Mouse (Mus musculus) embryonic facial prominence, embryonic 14.5 days (tissue): ENCODE measurements at regions not wholly inside any gene's neighbourhood (a gene's known extent, or its start where the extent isn't known, plus 50 kb on each side); places are given as distances from the start of the nearest gene placed in this dataset.
A peak's percentile ranks its signal among the peaks of the same experiment; 100 is the strongest.
"Not testable (repeated sequence)": the region's sequence is repeated elsewhere in the genome, so short reads cannot be mapped to it uniquely, and the experiment has no call there.

Source experiments
- ATAC-seq: fragments of 200-750 bp; cut with Nextera tagmentation; 2 replicates; pipeline ENCODE4 v1.8.0; 2017; ENCODE audit warnings: low read depth, moderate number of reproducible peaks, moderate TSS enrichment
- DNase-seq: peaks from one replicate; pipeline ENCODE4 v3.0.0-alpha.2; 2015; ENCODE audit warnings: low spot score
- H3K27ac ChIP-seq: fragments of 300-500 bp; sonication (generic); replicated peaks from 2 replicates; pipeline ENCODE4 v1.5.1; 2014; ENCODE audit warnings: low read depth, mild to moderate bottlenecking, low read length, moderate library complexity
- H3K27me3 ChIP-seq: fragments of 300-500 bp; sonication (generic); replicated peaks from 2 replicates; pipeline ENCODE4 v1.6.1; 2014; ENCODE audit warnings: low read length; ENCODE audit not compliant: control insufficient read depth, insufficient read depth
- H3K36me3 ChIP-seq: fragments of 300-500 bp; sonication (generic); 2 replicates; pipeline ENCODE4 v1.6.1; 2014; ENCODE audit warnings: low read length, mixed read lengths; ENCODE audit not compliant: control insufficient read depth, insufficient read depth
- H3K4me1 ChIP-seq: fragments of 300-500 bp; sonication (generic); 2 replicates; pipeline ENCODE4 v1.6.1; 2014; ENCODE audit warnings: antibody characterized with exemption, low read length; ENCODE audit not compliant: control insufficient read depth, insufficient read depth
- H3K4me2 ChIP-seq: fragments of 300-500 bp; sonication (generic); 2 replicates; pipeline ENCODE4 v1.6.1; 2014; ENCODE audit warnings: low read depth, mild to moderate bottlenecking, low read length, moderate library complexity, mixed read lengths
- H3K4me3 ChIP-seq: fragments of 300-500 bp; sonication (generic); 2 replicates; pipeline ENCODE4 v1.5.1; 2014; ENCODE audit warnings: low read depth, mild to moderate bottlenecking, low read length
- H3K9ac ChIP-seq: fragments of 300-500 bp; sonication (generic); 2 replicates; pipeline ENCODE4 v1.6.1; 2014; ENCODE audit warnings: low read depth, mild to moderate bottlenecking, low read length, moderate library complexity, mixed read lengths
- H3K9me3 ChIP-seq: fragments of 300-500 bp; sonication (generic); 2 replicates; pipeline ENCODE4 v1.6.1; 2016; ENCODE audit warnings: low read length; ENCODE audit not compliant: control insufficient read depth
- WGBS: fragments of 180-500 bp; shearing (Covaris S2); extraction: QIAGEN DNeasy Blood & Tissue Kit; methylation state at CpG from one replicate; pipeline ENCODE4 v1.1.7; 2014; 5-methylcytosine and 5-hydroxymethylcytosine counted together

DNA sequence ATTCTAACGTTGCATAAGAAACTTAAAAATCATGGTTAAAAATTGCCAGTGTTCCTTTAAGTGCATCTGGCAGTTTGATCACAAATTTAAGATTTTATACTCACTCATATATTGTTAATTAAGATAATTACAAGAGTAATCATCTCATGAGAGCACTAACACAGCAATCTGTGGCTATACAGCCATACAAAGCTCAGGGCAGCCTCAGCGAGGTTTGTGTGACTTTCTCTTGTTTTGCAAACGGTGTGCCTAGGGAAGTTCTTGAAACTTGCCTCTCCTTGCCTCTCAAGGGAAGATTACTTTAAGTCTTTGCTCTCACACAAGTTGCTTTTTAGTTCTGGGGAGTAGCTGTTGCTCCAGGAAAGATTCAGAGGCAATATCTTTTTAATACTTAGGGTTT, 58.1 kb upstream of the Slc1a4 start:
- no peak overlapping the region for H3K27ac ChIP-seq
- no peaks in the 10 kb centered on the region for H3K27me3 ChIP-seq
- H3K9me3 ChIP-seq: peaks cover 14% of the 10 kb centered on the region
- ATAC-seq (no peak), DNase-seq (no peak)
- H3K9ac ChIP-seq: no peak overlapping the region
- 71% methylated on average over 3 of the region's 3 CpGs for WGBS
- H3K4me2 ChIP-seq: no peak overlapping the region
- no peaks in the 10 kb centered on the region for H3K4me1 ChIP-seq
- no peak overlapping the region for H3K4me3 ChIP-seq
- H3K36me3 ChIP-seq: no peaks in the 10 kb centered on the region

DNA sequence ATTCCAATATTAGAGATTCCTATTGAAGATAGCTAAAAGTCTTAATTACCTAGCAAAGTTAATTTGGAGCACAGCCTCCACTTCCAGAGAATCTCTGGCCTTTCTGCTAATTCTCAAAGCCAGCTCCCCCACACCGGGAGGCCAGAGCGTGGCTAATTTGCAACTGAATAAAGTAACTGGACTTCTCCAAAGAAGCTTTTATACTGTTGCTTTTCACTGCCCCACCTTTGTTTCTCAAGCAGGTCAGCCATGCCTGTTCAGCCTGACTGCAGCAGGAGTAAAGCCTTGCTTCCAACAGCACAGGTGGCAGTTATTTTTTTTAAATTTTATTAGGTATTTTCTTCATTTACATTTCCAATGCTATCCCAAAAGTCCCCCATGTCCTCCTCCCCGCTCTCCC, 60.8 kb upstream of the Slc1a4 start:
- not testable (repeated sequence) for ATAC-seq, H3K4me2 ChIP-seq, DNase-seq, H3K27me3 ChIP-seq, H3K9ac ChIP-seq, H3K4me1 ChIP-seq, H3K27ac ChIP-seq, H3K4me3 ChIP-seq, H3K36me3 ChIP-seq
- peaks cover 13% of the 10 kb centered on the region for H3K9me3 ChIP-seq
- 81% methylated on average over 3 of the region's 3 CpGs for WGBS

DNA sequence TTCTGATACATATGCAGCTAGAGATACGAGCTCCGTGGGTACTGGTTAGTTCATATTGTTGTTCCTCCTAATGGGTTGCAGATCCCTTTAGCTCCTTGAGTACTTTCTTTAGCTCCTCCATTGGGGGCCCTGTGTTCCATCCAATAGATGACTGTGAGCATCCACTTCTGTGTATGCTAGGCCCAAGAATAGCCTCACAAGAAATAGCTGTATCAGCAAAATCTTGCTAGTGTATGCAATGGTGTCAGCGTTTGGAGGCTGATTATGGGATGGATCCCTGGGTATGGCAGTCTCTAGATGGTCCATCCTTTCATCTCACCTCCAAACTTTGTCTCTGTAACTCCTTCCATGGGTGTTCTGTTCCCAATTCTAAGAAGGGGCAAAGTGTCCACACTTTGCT, 61.3 kb upstream of the Slc1a4 start:
- not testable (repeated sequence) for H3K9ac ChIP-seq, H3K36me3 ChIP-seq, H3K4me2 ChIP-seq, DNase-seq, H3K27me3 ChIP-seq, H3K4me1 ChIP-seq, H3K27ac ChIP-seq, H3K4me3 ChIP-seq, ATAC-seq
- peaks cover 11% of the 10 kb centered on the region for H3K9me3 ChIP-seq
- WGBS: 96% methylated on average over 3 of the region's 3 CpGs

DNA sequence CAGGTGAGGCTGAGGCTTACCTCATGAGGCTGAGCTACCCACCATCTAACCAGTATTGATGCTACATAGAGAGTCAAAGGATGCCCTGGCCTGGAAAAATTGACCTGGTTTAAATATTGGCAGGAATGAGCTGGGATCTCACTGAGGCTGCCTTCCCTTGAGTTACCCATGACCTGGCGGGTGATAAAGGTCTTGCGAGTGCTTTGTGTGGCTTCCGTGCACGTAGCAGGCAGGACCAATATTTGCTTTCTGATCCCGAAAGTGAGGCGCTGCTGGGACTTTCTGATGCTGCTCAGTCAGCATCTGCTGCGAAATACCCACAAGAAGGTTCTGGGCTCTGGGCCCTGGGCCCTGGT, 63.3 kb upstream of the Slc1a4 start:
- 92% methylated on average over 7 of the region's 7 CpGs for WGBS
- Histone ChIP-seq H3K27me3 (no peaks in the 10 kb centered on the region), H3K4me1 (peaks cover 4% of the 10 kb centered on the region; the same call in 1 of the 2 replicates), H3K4me2 (no peak overlapping the region), H3K36me3 (no peaks in the 10 kb centered on the region), H3K27ac (no peak overlapping the region), H3K4me3 (no peak overlapping the region), H3K9ac (no peak overlapping the region), H3K9me3 (peaks cover 9% of the 10 kb centered on the region)
- ATAC-seq (no peak), DNase-seq (no peak)

DNA sequence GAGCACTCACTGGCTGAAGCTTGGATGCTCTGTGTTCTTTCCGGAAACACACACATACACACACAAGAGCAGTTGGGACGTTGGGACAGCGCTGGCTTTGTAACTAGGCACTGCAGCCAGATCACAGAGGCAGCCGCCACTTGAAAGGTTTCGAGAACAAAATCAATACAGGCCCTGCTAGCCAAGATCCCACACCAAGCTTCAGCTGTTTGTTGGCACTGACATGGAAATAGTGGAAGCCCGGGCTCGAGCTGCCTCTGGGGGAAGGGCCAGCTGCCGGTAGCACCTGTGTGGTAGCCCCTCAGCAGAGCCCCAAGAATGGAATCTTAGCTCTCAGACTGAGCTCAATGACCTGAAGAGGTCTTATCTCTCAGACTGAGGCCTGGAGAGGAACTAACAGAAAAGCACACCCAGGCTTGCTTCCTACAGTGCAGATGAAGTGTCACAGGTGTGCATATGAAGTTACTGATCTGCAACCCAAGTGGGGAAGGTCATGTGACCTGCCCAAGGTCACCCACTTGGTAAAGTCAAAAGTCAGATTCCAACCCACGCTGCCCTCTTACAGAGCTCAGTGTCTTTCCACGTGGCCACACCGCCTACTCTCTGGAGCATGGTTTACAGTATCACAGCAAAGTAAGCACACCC, 63.8 kb upstream of the Slc1a4 start:
- Histone ChIP-seq H3K4me3 (no peak overlapping the region), H3K9ac (no peak overlapping the region), H3K4me2 (no peak overlapping the region), H3K9me3 (peaks cover 4% of the 10 kb centered on the region), H3K27ac (no peak overlapping the region), H3K4me1 (peaks cover 4% of the 10 kb centered on the region; the same call in 1 of the 2 replicates), H3K36me3 (no peaks in the 10 kb centered on the region), H3K27me3 (no peaks in the 10 kb centered on the region)
- 57% methylated on average over 11 of the region's 11 CpGs for WGBS
- DNase-seq: no peak
- no peak for ATAC-seq

DNA sequence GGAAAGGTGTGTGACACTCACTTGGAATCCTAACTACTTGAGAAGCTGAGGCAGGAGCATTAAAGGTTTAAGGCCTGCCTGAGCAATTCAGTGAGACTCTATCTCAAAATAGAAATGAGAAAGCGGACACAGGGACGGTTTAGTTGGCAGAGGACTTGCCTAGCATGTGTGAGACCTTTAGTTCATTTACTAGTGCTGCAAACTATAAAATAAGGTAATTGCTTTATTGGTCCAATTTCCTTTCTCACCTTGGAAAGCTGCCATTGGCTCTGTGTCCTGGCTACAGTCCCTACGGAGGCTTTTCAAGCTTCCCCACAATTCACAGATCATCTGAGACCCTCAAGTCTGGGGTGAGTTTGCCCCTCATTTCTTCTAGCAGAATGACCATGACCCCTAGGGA, 64.4 kb upstream of the Slc1a4 start:
- no peaks in the 10 kb centered on the region for H3K36me3 ChIP-seq
- DNase-seq (peak; percentile 22), ATAC-seq (no peak)
- no peak overlapping the region for H3K27ac ChIP-seq
- no peaks in the 10 kb centered on the region for H3K27me3 ChIP-seq
- peaks cover 4% of the 10 kb centered on the region; the same call in 1 of the 2 replicates for H3K4me1 ChIP-seq
- no peak overlapping the region for H3K9ac ChIP-seq
- H3K9me3 ChIP-seq: 0 out of 2 replicates have a peak, but pooled peaks cover 2% of the 10 kb centered on the region
- no peak overlapping the region for H3K4me3 ChIP-seq
- no peak overlapping the region for H3K4me2 ChIP-seq
- WGBS: 73% methylated on average over 3 of the region's 3 CpGs

DNA sequence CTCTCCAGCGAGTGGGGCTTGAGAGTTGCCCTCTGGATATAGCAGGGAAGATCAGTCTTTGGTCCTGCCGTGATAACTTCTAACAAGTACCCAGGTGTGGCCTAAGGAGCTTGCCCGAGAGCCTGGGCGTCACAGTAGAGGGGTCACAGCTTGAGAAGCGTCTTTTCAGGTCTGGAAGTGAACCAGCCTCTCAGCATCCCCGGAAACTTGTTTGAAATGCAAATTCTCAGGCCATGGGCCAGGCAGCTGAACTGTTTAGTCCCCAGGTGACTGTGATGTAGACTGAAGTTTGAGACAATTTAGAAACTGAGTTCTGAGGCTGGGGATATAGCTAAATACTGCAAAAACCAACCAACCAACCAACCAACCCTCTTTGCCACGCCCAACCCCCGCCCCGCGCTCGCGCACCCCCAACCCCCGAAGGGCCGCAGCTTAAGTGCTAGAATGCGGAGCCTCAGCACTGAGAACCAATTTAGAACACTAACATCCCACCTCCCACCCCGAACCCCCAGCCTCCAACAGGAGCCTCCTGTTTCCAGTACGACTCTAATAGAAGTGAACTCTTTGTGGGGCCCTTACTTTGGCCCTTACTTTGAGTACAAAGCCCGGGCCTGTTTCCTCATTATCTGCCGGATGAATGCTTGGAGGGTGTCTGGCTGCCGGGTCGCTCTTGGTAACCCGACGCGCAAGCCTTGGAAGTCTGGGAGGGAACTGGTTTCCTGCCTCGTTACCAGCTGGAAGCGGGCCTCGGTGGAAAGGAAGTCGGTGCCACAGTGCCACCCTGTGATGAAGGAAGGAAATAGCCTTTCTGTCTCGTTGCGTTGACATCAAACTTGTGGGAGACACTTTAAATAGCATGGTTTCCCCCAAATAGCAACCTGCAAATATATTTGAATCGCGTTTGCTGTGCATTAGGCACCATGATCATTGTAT, 68.1 kb upstream of the Slc1a4 start:
- Histone ChIP-seq H3K4me1 (peaks cover 4% of the 10 kb centered on the region; the same call in 1 of the 2 replicates), H3K27ac (no peak overlapping the region), H3K4me3 (peak overlapping the region; percentile 37), H3K9ac (peak overlapping the region; percentile 58), H3K36me3 (no peaks in the 10 kb centered on the region), H3K9me3 (no peaks in the 10 kb centered on the region), H3K4me2 (peak overlapping the region; percentile 58), H3K27me3 (no peaks in the 10 kb centered on the region)
- WGBS: 6% methylated on average over 32 of the region's 32 CpGs
- DNase-seq (peak; percentile 95), ATAC-seq (peak; percentile 91)

DNA sequence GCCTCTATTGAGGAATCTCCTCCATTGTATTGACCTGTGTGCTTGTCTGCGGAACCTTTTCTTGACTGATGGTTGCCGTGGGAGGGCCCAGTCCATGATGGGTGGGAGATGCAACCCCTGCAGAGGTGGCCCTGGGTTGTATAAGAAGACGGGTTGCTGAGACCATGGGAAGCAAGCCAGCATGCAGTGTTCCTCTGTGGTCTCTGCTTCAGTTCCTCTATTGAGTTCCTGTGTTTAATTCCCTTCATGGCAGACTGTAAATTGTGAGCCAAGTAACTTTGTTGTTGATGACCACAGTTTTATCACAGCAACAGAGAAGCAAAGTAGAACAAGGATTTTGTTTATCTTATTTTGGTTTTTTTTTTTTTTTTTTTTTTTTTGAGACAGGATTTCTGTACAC, 70.9 kb upstream of the Slc1a4 start:
- no peaks in the 10 kb centered on the region for H3K9me3 ChIP-seq
- H3K9ac ChIP-seq: no peak overlapping the region
- DNase-seq (no peak), ATAC-seq (no peak)
- WGBS: 72% methylated on average over 3 of the region's 3 CpGs
- H3K4me2 ChIP-seq: no peak overlapping the region
- no peak overlapping the region for H3K4me3 ChIP-seq
- no peaks in the 10 kb centered on the region for H3K36me3 ChIP-seq
- H3K4me1 ChIP-seq: peaks cover 4% of the 10 kb centered on the region; the same call in 1 of the 2 replicates
- no peaks in the 10 kb centered on the region for H3K27me3 ChIP-seq
- no peak overlapping the region for H3K27ac ChIP-seq
